In genomic region chr6:24514552-24515284, GRCm38 (mm10) we compare ENCODE assay signal across 9 mouse cellular contexts. TPM values are rescaled to one million over a fixed set of nuclear protein-coding genes. Genes with fewer than 3 reads are reported as not detected.
DNase-seq lines count a peak whose midpoint lies in the region; ATAC-seq and TF ChIP-seq lines count a peak whose summit lies in the region.
"Had no signal": no experiment of that assay in that cellular context is flagged by ENCODE, and none has a peak within 500 bp of the region (broad histone marks: within the 10 kb centered on the region; RNA-seq: fewer than 3 reads in every experiment).

TSS of gene Iqub (minus strand) at chr6:24515067.

- intact Hi-C loops in heart, postnatal 36 days (cut with DNase I): no loop called here

- H3K36me3 ChIP-seq in forebrain, postnatal 0 days (ENCODE audit: insufficient read depth): peaks cover 3% of the 10 kb centered on the region; the same call in 1 of the 2 replicates
- peaks cover 8% of the 10 kb centered on the region for H3K36me3 ChIP-seq in liver, embryonic 16.5 days (ENCODE audit: control insufficient read depth, insufficient read depth)
- H3K36me3 ChIP-seq in neural tube, embryonic 11.5 days (ENCODE audit: control insufficient read depth, insufficient read depth, low read length): no peaks in the 10 kb centered on the region

- 18% methylated on average over 13 of the region's 13 CpGs for WGBS in cerebellum, adult 2 months
- 20% methylated on average over 13 of the region's 13 CpGs for WGBS in forebrain, postnatal 0 days
- 19% methylated on average over 13 of the region's 13 CpGs for WGBS in liver, embryonic 16.5 days (ENCODE audit: insufficient replicate concordance)
- WGBS in neural tube, embryonic 11.5 days: 28% methylated on average over 13 of the region's 13 CpGs

- no peak within 1 kb of the TSS for H3K27ac ChIP-seq in cerebellum, adult 2 months (ENCODE audit: insufficient read depth, low read length)
- peak within 1 kb of the TSS; percentile 24; the same call in 1 of the 2 replicates for H3K27ac ChIP-seq in forebrain, postnatal 0 days (ENCODE audit: low read depth, low read length)
- H3K27ac ChIP-seq in liver, embryonic 16.5 days (ENCODE audit: low read length): no peak within 1 kb of the TSS
- H3K27ac ChIP-seq in neural tube, embryonic 11.5 days (ENCODE audit: low read depth, low read length): no peak within 1 kb of the TSS
- H3K27ac ChIP-seq: liver, embryonic 14.5 days had no signal

- H3K4me3 ChIP-seq in cerebellum, adult 2 months (replicated peaks; ENCODE audit: insufficient read depth, low read depth, low read length): no peak within 1 kb of the TSS
- no peak within 1 kb of the TSS for H3K4me3 ChIP-seq in forebrain, postnatal 0 days (ENCODE audit: low read depth, low read length)
- H3K4me3 ChIP-seq in liver, embryonic 16.5 days (ENCODE audit: low read depth, low read length): no peak within 1 kb of the TSS
- H3K4me3 ChIP-seq in neural tube, embryonic 11.5 days (ENCODE audit: low read depth, low read length): no peak within 1 kb of the TSS

- no peaks in the 10 kb centered on the region for H3K9me3 ChIP-seq in forebrain, postnatal 0 days (ENCODE audit: low read length)
- H3K9me3 ChIP-seq in liver, embryonic 16.5 days (replicated peaks; ENCODE audit: control insufficient read depth, low read length): no peaks in the 10 kb centered on the region
- no peaks in the 10 kb centered on the region for H3K9me3 ChIP-seq in neural tube, embryonic 11.5 days (ENCODE audit: control insufficient read depth, low read length)

- DNase-seq in cerebellum, adult 2 months: peak; percentile 45 to 59
- DNase-seq in forebrain, postnatal 0 days: peak; percentile 82
- peak; percentile 51 to 68 for DNase-seq in heart, postnatal 36 days
- DNase-seq in layer of hippocampus, adult 11-12 months (ENCODE audit: low spot score): peak; percentile 84
- DNase-seq in neural tube, embryonic 11.5 days (ENCODE audit: low spot score): peak; percentile 53
- peak; percentile 11 for DNase-seq in thymus, adult 18-20 months

- no peaks in the 10 kb centered on the region for H3K27me3 ChIP-seq in cerebellum, adult 2 months (ENCODE audit: control insufficient read depth, insufficient read depth, low read length)
- no peaks in the 10 kb centered on the region for H3K27me3 ChIP-seq in forebrain, postnatal 0 days (ENCODE audit: insufficient read depth, low read length)
- H3K27me3 ChIP-seq in liver, embryonic 16.5 days (ENCODE audit: control insufficient read depth, insufficient read depth, low read depth, low read length): no peaks in the 10 kb centered on the region
- H3K27me3 ChIP-seq in neural tube, embryonic 11.5 days (ENCODE audit: control insufficient read depth, insufficient read depth, low read length): no peaks in the 10 kb centered on the region

- peaks cover 6% of the 10 kb centered on the region for H3K4me1 ChIP-seq in cerebellum, adult 2 months (ENCODE audit: control insufficient read depth, insufficient read depth, low read length)
- H3K4me1 ChIP-seq in forebrain, postnatal 0 days (ENCODE audit: insufficient read depth): peaks cover 9% of the 10 kb centered on the region
- no peaks in the 10 kb centered on the region for H3K4me1 ChIP-seq in liver, embryonic 16.5 days (ENCODE audit: control insufficient read depth, low read depth, low read length)
- 0 out of 2 replicates have a peak, but pooled peaks cover 4% of the 10 kb centered on the region for H3K4me1 ChIP-seq in neural tube, embryonic 11.5 days (ENCODE audit: control insufficient read depth, insufficient read depth, low read length)

- 0 out of 2 replicates have a peak within 1 kb of the TSS, but pooled peaks have one; percentile 4 for H3K9ac ChIP-seq in forebrain, postnatal 0 days
- no peak within 1 kb of the TSS for H3K9ac ChIP-seq in liver, embryonic 16.5 days (ENCODE audit: low read depth, low read length)
- no peak within 1 kb of the TSS; the same call in 1 of the 2 replicates for H3K9ac ChIP-seq in neural tube, embryonic 11.5 days (ENCODE audit: low read length)
- H3K9ac ChIP-seq: liver, embryonic 14.5 days had no signal

- no peak for TF ChIP-seq POLR2A in cerebellum, adult 2 months (IDR thresholded peaks at IDR 0.05; ENCODE audit: borderline replicate concordance, insufficient read depth, low read length)

- ATAC-seq in CD4-positive, CD25-positive, alpha-beta regulatory T cell, adult 4 months: peak; percentile 83
- peak; percentile 94 for ATAC-seq in forebrain, postnatal 0 days
- ATAC-seq in liver, embryonic 16.5 days (ENCODE audit: low read depth): peak; percentile 27; the same call in 1 of the 2 replicates
- no peak for ATAC-seq in neural tube, embryonic 11.5 days (ENCODE audit: insufficient read depth, low FRiP score, low TSS enrichment)

- no peak for TF ChIP-seq CTCF in cerebellum, adult 2 months (IDR thresholded peaks at IDR 0.05; ENCODE audit: borderline replicate concordance, insufficient read depth, low read depth, low read length)
- TF ChIP-seq CTCF in forebrain, postnatal 0 days (IDR thresholded peaks at IDR 0.05; ENCODE audit: low read depth): peak; percentile 24

- H3K4me2 ChIP-seq in forebrain, postnatal 0 days (ENCODE audit: low read depth): peak within 1 kb of the TSS; percentile 36
- no peak within 1 kb of the TSS for H3K4me2 ChIP-seq in liver, embryonic 16.5 days (ENCODE audit: low read depth, low read length)
- no peak within 1 kb of the TSS for H3K4me2 ChIP-seq in neural tube, embryonic 11.5 days (ENCODE audit: low read depth)

RNA-seq across cellular contexts. Expression of gene Iqub, which starts in this region (rescaled TPM):
- polyA plus RNA-seq in CD4-positive, CD25-positive, alpha-beta regulatory T cell, adult 4 months (2017; shearing (Covaris generic)): not detected
- 0.97 and 1.4 TPM in 2 replicates for polyA plus RNA-seq in cerebellum, adult 2 months (2012; rRNA removed)
- total RNA-seq in forebrain, postnatal 0 days (2014; rRNA removed): 1.5 and 1.6 TPM in 2 replicates
- 1.3 and 1.5 TPM in 2 replicates for polyA plus RNA-seq in forebrain, postnatal 0 days (2015; fragmentation: Nextera tagmentation; extraction: Ambion mirVana)
- under 1 TPM; 0.42 to 0.46 TPM for total RNA-seq in heart, postnatal 36 days (2021)
- polyA plus RNA-seq in liver, embryonic 16.5 days (2015; fragmentation: Nextera tagmentation; extraction: Ambion mirVana): 0.04 TPM in 1 of 2 replicates, not detected in the other
- polyA plus RNA-seq in neural tube, embryonic 11.5 days (2014; fragmentation: Nextera tagmentation; extraction: Ambion mirVana): 0.13 and 0.15 TPM in 2 replicates

Comparison
In these comparisons a context has a peak if more than half of its experiments do, and no peak if none do; other contexts are left out.
1. Peak in ATAC-seq in CD4-positive, CD25-positive, alpha-beta regulatory T cell, adult 4 months; RNA of the gene not detected or under 1 TPM.
2. Peak in DNase-seq in heart, postnatal 36 days; RNA of the gene not detected or under 1 TPM.
3. Peak in ATAC-seq in liver, embryonic 16.5 days; RNA of the gene not detected or under 1 TPM.
4. Peak in DNase-seq in neural tube, embryonic 11.5 days; RNA of the gene not detected or under 1 TPM.
5. DNase-seq: peak in every context shown above with its lines; median percentile 84 in layer of hippocampus, adult 11-12 months; 82 in forebrain, postnatal 0 days; 60 in heart, postnatal 36 days; 53 in neural tube, embryonic 11.5 days; 52 in cerebellum, adult 2 months; 11 in thymus, adult 18-20 months.